Mouse (Mus musculus): ENCODE data around the gene Mchr1. TPM values are rescaled to one million over a fixed set of nuclear protein-coding genes. Genes with fewer than 3 reads are reported as not detected.
A peak's percentile ranks its signal among the peaks of the same experiment; 100 is the strongest.
"Not testable (repeated sequence)": the region's sequence is repeated elsewhere in the genome, so short reads cannot be mapped to it uniquely, and the experiment has no call there.

Mchr1 gene
- polyA plus RNA-seq, 1 experiment, result 0.37 TPM

DNA sequence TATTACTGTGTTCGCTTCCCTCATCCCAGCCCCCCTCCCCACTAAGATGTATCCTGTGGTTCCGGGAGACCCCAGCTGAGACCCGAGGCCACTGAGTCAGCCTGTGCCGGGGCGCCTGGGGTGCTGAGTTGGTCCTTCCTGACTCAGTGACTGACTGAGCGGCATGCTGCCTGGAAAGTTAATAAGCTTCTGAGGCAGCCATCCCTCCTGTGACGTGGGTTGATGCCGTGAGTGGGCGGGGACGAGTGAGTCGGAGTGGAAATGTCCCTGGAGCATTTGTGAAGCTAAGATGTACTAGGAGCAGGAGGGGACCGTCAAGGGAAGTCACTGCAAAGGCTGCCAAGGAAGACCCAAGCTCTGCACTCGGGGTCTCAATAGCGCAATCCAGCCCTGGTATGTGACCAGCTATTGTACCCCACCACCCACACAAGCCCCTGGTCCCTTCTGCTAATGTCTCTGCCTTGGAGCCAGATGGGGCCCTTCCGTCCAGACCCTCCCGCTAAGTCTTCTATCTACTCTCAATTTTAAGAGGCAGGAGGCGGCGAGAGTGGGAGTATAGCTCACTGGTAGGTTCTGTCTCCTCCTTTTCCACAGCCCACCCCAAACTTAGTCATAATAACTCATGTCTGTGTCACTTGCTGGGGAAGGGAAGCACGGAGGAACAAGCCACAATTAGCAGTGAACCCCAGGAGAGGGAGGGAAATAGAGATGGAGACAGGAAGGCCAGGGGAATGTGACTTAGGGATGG lies 18.2 kb upstream of the Mchr1 start:
- no peaks in the 10 kb centered on the region for H3K27me3 ChIP-seq (ENCODE audit: control insufficient read depth, insufficient read depth, low read length)
- H3K4me1 ChIP-seq (ENCODE audit: control insufficient read depth, insufficient read depth, low read length), result peaks cover 6% of the 10 kb centered on the region
- H3K36me3 ChIP-seq (ENCODE audit: control insufficient read depth, insufficient read depth, low read length), result no peaks in the 10 kb centered on the region
- no peak overlapping the region for H3K27ac ChIP-seq (ENCODE audit: control insufficient read depth, insufficient read depth, low read depth, low read length)
- peak overlapping the region; percentile 70 for H3K4me3 ChIP-seq (ENCODE audit: control insufficient read depth, low read depth, low read length)
- TF ChIP-seq POLR2A (IDR thresholded peaks at IDR 0.05; ENCODE audit: control insufficient read depth, low read depth, low read length), result no peak; the same call in 1 of the 2 replicates
- TF ChIP-seq CTCF (IDR thresholded peaks at IDR 0.05; ENCODE audit: control insufficient read depth, insufficient read depth, insufficient replicate concordance, low read depth, low read length), result 0 out of 2 replicates have a peak, but pooled peaks have one; percentile 5

DNA sequence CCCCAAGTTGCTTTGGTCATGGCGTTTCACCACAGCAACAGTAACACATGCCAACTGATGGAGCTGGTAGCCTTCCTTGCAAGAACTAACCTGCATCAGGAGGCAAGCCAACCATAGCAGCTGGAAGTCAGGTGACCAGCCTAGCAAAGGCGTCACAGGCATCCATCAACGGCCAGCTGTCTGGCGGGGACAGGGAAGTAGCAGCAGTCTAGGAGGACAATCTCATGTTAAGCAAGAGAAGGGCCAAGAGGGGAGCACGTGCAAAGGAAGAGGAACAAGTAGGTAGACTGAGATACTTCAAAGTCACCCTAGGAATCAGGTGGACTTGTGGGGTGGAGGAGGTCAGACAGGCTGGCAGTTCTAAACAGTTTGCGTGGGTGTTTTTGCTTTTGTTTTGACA lies 16.2 kb upstream of the Mchr1 start:
- TF ChIP-seq POLR2A (IDR thresholded peaks at IDR 0.05; ENCODE audit: control insufficient read depth, low read depth, low read length), result no peak
- TF ChIP-seq CTCF (IDR thresholded peaks at IDR 0.05; ENCODE audit: control insufficient read depth, insufficient read depth, insufficient replicate concordance, low read depth, low read length), result no peak
- peaks cover 4% of the 10 kb centered on the region for H3K4me1 ChIP-seq (ENCODE audit: control insufficient read depth, insufficient read depth, low read length)
- H3K27ac ChIP-seq (ENCODE audit: control insufficient read depth, insufficient read depth, low read depth, low read length), result no peak overlapping the region
- no peaks in the 10 kb centered on the region for H3K27me3 ChIP-seq (ENCODE audit: control insufficient read depth, insufficient read depth, low read length)
- no peak overlapping the region; the same call in 1 of the 2 replicates for H3K4me3 ChIP-seq (ENCODE audit: control insufficient read depth, low read depth, low read length)
- no peaks in the 10 kb centered on the region for H3K36me3 ChIP-seq (ENCODE audit: control insufficient read depth, insufficient read depth, low read length)

DNA sequence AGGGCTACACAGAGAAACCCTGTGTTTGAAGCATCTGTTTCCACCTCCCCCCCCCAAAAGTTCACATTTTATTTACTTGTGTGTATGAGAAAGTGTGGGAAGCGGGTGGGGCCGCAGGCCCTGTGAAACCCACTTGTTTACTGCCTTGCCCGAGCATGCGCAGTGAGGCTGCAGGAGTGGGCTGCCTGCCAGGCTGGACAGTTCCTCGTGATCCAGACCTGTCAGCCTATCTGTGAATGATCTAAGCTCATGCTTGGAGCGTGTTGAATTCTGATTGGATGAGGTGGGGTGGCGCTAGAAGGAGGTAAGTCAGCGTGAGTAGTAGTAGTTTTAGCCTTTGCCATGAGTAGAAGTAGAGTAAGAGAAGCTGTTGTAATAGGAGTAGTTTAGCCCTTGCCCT lies 15.2 kb upstream of the Mchr1 start:
- H3K36me3 ChIP-seq (ENCODE audit: control insufficient read depth, insufficient read depth, low read length); H3K4me3 ChIP-seq (ENCODE audit: control insufficient read depth, low read depth, low read length); H3K4me1 ChIP-seq (ENCODE audit: control insufficient read depth, insufficient read depth, low read length); H3K27me3 ChIP-seq (ENCODE audit: control insufficient read depth, insufficient read depth, low read length); H3K27ac ChIP-seq (ENCODE audit: control insufficient read depth, insufficient read depth, low read depth, low read length): not testable (repeated sequence)

DNA sequence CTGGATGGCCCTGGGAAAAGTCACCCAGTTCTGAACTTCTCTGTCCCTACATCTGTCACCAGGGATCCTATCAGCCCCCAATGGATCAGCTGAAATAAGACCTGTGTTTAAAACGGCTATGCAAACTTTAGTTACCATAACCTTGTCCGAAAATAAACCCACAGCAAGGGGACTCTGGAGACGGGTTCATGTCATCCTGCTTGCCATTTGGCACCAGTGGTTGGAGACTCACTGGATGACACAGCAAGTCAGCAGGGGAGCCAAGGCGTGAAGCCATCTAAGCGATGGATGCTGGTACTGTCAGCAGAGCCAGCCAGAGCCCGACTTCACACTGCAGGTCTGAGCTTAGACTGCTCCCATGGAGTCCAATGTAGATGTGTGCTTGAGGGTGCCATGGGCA lies 13.9 kb upstream of the Mchr1 start:
- TF ChIP-seq CTCF (IDR thresholded peaks at IDR 0.05; ENCODE audit: control insufficient read depth, insufficient read depth, insufficient replicate concordance, low read depth, low read length) (no peak), POLR2A (IDR thresholded peaks at IDR 0.05; ENCODE audit: control insufficient read depth, low read depth, low read length) (no peak)
- Histone ChIP-seq H3K27me3 (ENCODE audit: control insufficient read depth, insufficient read depth, low read length) (no peaks in the 10 kb centered on the region), H3K36me3 (ENCODE audit: control insufficient read depth, insufficient read depth, low read length) (no peaks in the 10 kb centered on the region), H3K4me3 (ENCODE audit: control insufficient read depth, low read depth, low read length) (no peak overlapping the region), H3K27ac (ENCODE audit: control insufficient read depth, insufficient read depth, low read depth, low read length) (no peak overlapping the region), H3K4me1 (ENCODE audit: control insufficient read depth, insufficient read depth, low read length) (peaks cover 4% of the 10 kb centered on the region)

DNA sequence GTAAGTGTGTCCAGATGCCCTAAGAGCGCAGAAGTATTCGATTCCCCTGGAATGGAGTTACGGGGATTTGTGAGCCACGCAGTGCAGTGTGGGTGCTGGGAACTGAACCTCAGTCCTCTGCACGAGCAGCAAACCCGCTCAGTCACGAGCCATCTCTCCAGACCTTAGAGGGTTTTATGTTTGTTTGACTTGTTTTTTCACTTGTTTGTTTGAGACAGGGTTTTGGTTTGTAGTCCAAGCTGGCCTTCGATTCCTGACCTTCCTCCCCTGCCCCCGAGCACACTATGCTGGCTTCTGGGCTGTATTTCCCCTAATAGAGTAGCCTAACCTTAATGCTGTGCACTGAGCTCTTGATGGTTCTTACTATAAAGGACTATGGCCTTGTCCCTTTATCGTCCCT lies 10.3 kb upstream of the Mchr1 start:
- Histone ChIP-seq H3K4me1 (ENCODE audit: control insufficient read depth, insufficient read depth, low read length) (no peaks in the 10 kb centered on the region), H3K36me3 (ENCODE audit: control insufficient read depth, insufficient read depth, low read length) (no peaks in the 10 kb centered on the region), H3K4me3 (ENCODE audit: control insufficient read depth, low read depth, low read length) (no peak overlapping the region), H3K27me3 (ENCODE audit: control insufficient read depth, insufficient read depth, low read length) (no peaks in the 10 kb centered on the region), H3K27ac (ENCODE audit: control insufficient read depth, insufficient read depth, low read depth, low read length) (no peak overlapping the region)
- no peak for TF ChIP-seq CTCF (IDR thresholded peaks at IDR 0.05; ENCODE audit: control insufficient read depth, insufficient read depth, insufficient replicate concordance, low read depth, low read length)
- no peak for TF ChIP-seq POLR2A (IDR thresholded peaks at IDR 0.05; ENCODE audit: control insufficient read depth, low read depth, low read length)

DNA sequence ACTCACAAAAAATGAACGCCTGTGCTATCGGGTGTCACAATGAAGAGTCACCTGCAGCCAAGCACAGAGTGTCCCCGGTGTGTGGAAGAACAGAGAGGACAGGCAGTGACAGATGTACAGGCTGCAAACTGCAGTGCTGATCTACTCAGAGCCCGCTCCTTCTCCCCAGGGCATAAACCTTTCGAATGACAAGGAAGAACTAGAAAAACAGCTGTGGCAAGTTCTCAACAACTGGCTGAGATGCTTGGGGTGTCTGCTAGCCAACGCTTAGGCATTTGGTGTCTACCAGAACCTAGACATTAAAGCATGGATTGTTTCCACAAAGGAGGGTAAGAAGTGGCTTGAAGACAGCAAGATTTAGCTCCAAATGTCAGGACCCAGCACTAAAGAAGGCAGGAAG lies 9.6 kb upstream of the Mchr1 start:
- TF ChIP-seq POLR2A (IDR thresholded peaks at IDR 0.05; ENCODE audit: control insufficient read depth, low read depth, low read length) (no peak), CTCF (IDR thresholded peaks at IDR 0.05; ENCODE audit: control insufficient read depth, insufficient read depth, insufficient replicate concordance, low read depth, low read length) (no peak)
- Histone ChIP-seq H3K27me3 (ENCODE audit: control insufficient read depth, insufficient read depth, low read length) (no peaks in the 10 kb centered on the region), H3K36me3 (ENCODE audit: control insufficient read depth, insufficient read depth, low read length) (no peaks in the 10 kb centered on the region), H3K27ac (ENCODE audit: control insufficient read depth, insufficient read depth, low read depth, low read length) (no peak overlapping the region), H3K4me3 (ENCODE audit: control insufficient read depth, low read depth, low read length) (no peak overlapping the region), H3K4me1 (ENCODE audit: control insufficient read depth, insufficient read depth, low read length) (no peaks in the 10 kb centered on the region)

DNA sequence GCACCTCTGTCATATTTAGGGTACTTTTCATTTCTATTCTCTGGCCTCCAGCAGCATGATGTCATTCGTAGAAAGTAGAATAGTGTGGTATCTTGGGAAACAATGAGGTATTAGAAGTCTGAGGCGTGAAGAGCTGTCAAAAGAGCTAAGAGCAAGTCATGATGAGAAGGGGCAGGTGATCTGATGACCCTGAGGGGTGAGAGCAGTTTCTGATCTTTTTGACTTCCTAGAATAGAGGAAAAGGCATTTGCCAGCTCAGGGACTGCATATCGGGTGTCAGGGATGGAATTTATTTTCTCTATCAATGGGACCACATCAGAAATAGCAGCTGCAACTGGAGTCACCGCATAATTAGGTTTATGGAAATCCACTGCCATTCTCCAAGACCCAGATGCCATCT lies 8.5 kb upstream of the Mchr1 start:
- Histone ChIP-seq H3K4me1 (ENCODE audit: control insufficient read depth, insufficient read depth, low read length) (no peaks in the 10 kb centered on the region), H3K27ac (ENCODE audit: control insufficient read depth, insufficient read depth, low read depth, low read length) (no peak overlapping the region), H3K4me3 (ENCODE audit: control insufficient read depth, low read depth, low read length) (no peak overlapping the region), H3K36me3 (ENCODE audit: control insufficient read depth, insufficient read depth, low read length) (no peaks in the 10 kb centered on the region), H3K27me3 (ENCODE audit: control insufficient read depth, insufficient read depth, low read length) (no peaks in the 10 kb centered on the region)
- TF ChIP-seq POLR2A (IDR thresholded peaks at IDR 0.05; ENCODE audit: control insufficient read depth, low read depth, low read length), result no peak
- TF ChIP-seq CTCF (IDR thresholded peaks at IDR 0.05; ENCODE audit: control insufficient read depth, insufficient read depth, insufficient replicate concordance, low read depth, low read length), result no peak

DNA sequence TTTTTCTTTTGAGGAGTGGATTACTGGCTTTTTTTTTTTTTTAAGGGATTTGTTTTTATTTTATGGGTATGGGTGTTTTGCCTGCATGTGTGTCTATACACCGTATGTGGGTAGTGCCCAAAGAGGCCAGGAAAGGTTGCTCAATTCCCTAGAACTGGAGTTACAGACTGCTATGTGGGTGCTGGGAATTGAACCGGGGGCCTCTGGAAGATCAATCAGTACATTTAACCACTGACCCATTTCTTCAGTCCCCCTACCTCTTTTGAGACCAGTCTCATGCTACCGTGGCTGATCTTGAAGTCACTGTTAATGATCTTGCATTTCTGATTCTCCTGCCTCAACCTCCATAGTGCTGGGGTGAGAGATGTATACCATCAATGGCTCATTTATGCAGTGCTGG lies 8.0 kb upstream of the Mchr1 start:
- Histone ChIP-seq H3K36me3 (ENCODE audit: control insufficient read depth, insufficient read depth, low read length) (no peaks in the 10 kb centered on the region), H3K4me1 (ENCODE audit: control insufficient read depth, insufficient read depth, low read length) (no peaks in the 10 kb centered on the region), H3K27me3 (ENCODE audit: control insufficient read depth, insufficient read depth, low read length) (no peaks in the 10 kb centered on the region), H3K27ac (ENCODE audit: control insufficient read depth, insufficient read depth, low read depth, low read length) (no peak overlapping the region), H3K4me3 (ENCODE audit: control insufficient read depth, low read depth, low read length) (no peak overlapping the region)
- TF ChIP-seq CTCF (IDR thresholded peaks at IDR 0.05; ENCODE audit: control insufficient read depth, insufficient read depth, insufficient replicate concordance, low read depth, low read length) (no peak), POLR2A (IDR thresholded peaks at IDR 0.05; ENCODE audit: control insufficient read depth, low read depth, low read length) (no peak)
